Mouse (Mus musculus): ENCODE results near the gene Apln.

DNA sequence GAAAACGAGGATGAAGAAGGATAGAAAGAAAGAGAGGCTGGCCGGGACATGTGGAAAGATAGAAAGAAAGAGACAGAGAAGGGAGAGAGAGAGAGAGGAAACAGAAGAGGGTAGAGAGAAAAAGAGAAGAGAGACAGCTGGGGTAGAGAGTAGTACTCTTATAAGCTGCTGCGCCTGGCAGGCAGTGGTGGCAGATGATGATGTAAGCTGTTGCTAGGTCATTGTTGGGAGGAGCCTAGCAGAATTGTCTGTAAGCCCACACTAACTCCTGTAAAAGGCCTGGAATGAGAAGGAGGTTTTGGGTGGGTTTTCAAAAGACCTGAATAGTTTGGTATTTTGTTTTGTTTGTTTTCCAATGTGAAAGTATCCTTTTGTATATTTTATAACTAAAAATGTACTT is 32.2 kb upstream of the Apln start:
- TF ChIP-seq GATA1 (IDR thresholded peaks at IDR 0.05; ENCODE audit: borderline replicate concordance, low read length): no peak
- TF ChIP-seq FLI1 (IDR thresholded peaks at IDR 0.05; ENCODE audit: low read length): no peak
